24 mouse cellular contexts compared by ENCODE assay signal in genomic region chr3:127077369-127077768, GRCm38 (mm10).
"Had no signal": no experiment of that assay in that cellular context is flagged by ENCODE, and none has a peak within 500 bp of the region (broad histone marks: within the 10 kb centered on the region; RNA-seq: fewer than 3 reads in every experiment).

No protein-coding gene starts in this region.

- H3K36me3 ChIP-seq: heart, embryonic 10.5 days; heart, embryonic 12.5 days; hindbrain, embryonic 13.5 days; hindbrain, embryonic 15.5 days; intestine, embryonic 15.5 days; limb, embryonic 10.5 days; limb, embryonic 12.5 days; liver, embryonic 13.5 days; liver, embryonic 15.5 days had no signal

- H3K4me1 ChIP-seq: heart, embryonic 10.5 days; hindbrain, embryonic 15.5 days; intestine, embryonic 15.5 days; limb, embryonic 10.5 days; limb, embryonic 12.5 days; liver, embryonic 13.5 days; liver, embryonic 15.5 days had no signal

- H3K9ac ChIP-seq: heart, embryonic 12.5 days; hindbrain, embryonic 13.5 days; hindbrain, embryonic 15.5 days; intestine, embryonic 15.5 days; limb, embryonic 12.5 days; liver, embryonic 13.5 days; liver, embryonic 15.5 days had no signal

- H3K4me2 ChIP-seq: heart, embryonic 12.5 days; hindbrain, embryonic 13.5 days; hindbrain, embryonic 15.5 days; intestine, embryonic 15.5 days; limb, embryonic 12.5 days; liver, embryonic 13.5 days; liver, embryonic 15.5 days had no signal

- DNase-seq: gastrocnemius, adult 2 months; gastrocnemius, postnatal 10 days; gastrocnemius, postnatal 25 days; heart, adult 18-20 months; heart, postnatal 10 days; heart, postnatal 36 days; kidney, adult 18-20 months; kidney, adult 8-10 months; kidney, postnatal 14 days; kidney, postnatal 36 days; liver; liver, embryonic 13.5 days had no signal

- H3K9me3 ChIP-seq: heart, embryonic 10.5 days; heart, embryonic 12.5 days; hindbrain, embryonic 13.5 days; hindbrain, embryonic 15.5 days; intestine, embryonic 15.5 days; limb, embryonic 10.5 days; limb, embryonic 12.5 days; liver, embryonic 13.5 days; liver, embryonic 15.5 days had no signal

- H3K27me3 ChIP-seq: heart, embryonic 12.5 days; hindbrain, embryonic 13.5 days; hindbrain, embryonic 15.5 days; intestine, embryonic 15.5 days; limb, embryonic 12.5 days; liver, embryonic 13.5 days; liver, embryonic 15.5 days had no signal

- H3K4me3 ChIP-seq: gastrocnemius, adult 2 months; heart, embryonic 10.5 days; heart, embryonic 12.5 days; hindbrain, embryonic 13.5 days; hindbrain, embryonic 15.5 days; intestine, embryonic 15.5 days; left cerebral cortex, adult 2 months; limb, embryonic 10.5 days; limb, embryonic 12.5 days; liver, embryonic 13.5 days; liver, embryonic 15.5 days had no signal

- H3K27ac ChIP-seq: gastrocnemius, adult 2 months; heart, embryonic 10.5 days; hindbrain, embryonic 13.5 days; hindbrain, embryonic 15.5 days; hindbrain, postnatal 0 days; intestine, embryonic 15.5 days; kidney, postnatal 0 days; left cerebral cortex, adult 2 months; limb, embryonic 10.5 days; limb, embryonic 12.5 days; liver, embryonic 13.5 days; liver, embryonic 15.5 days had no signal

- ATAC-seq: hindbrain, postnatal 0 days; intestine, embryonic 15.5 days; intestine, postnatal 0 days had no signal
